Mouse (Mus musculus) cortical plate, adult 2 months (tissue): Measurements from ENCODE around the gene Usp33.

Experiments
- CTCF ChIP-seq: fragments of 200-500 bp; IDR thresholded peaks from 2 replicates; pipeline ENCODE4 v1.5.1; 2011; ENCODE audit warnings: mild to moderate bottlenecking, control low read depth, low read length; ENCODE audit not compliant: insufficient read depth; ENCODE audit errors: extremely low read depth
- POLR2A ChIP-seq: fragments of 200-500 bp; IDR thresholded peaks from 2 replicates; pipeline ENCODE4 v1.6.1; 2011; ENCODE audit warnings: mild to moderate bottlenecking, low read length, control low read depth; ENCODE audit not compliant: insufficient read depth; ENCODE audit errors: extremely low read depth

GRCm38 (mm10) chr3:152350431-152350830, 4.2 kb downstream of the Usp33 start:
- TF ChIP-seq CTCF (no peak), POLR2A (no peak)
